Mouse (Mus musculus): Measurements from ENCODE around the gene Defb33.

Gene Defb33

GRCm38 (mm10) chr8:20892369-20892768 lies at the start of gene Defb33:
TSS of gene Defb33 (plus strand) at chr8:20892669.
- no peak for DNase-seq (ENCODE audit: low spot score in 2 of 2)

- no peak for DNase-seq (ENCODE audit: low spot score in 2 of 2)
These were observed 17.9 kb upstream of the Defb33 start for GRCm38 (mm10) chr8:20874608-20875007.

- no peak for DNase-seq (ENCODE audit: low spot score in 2 of 2)
These were observed 10.1 kb downstream of the Defb33 start, which contains the start of gene Gm15056 for GRCm38 (mm10) chr8:20902527-20902926. TSS of gene Gm15056 (minus strand) at chr8:20902627.

- no peak for DNase-seq (ENCODE audit: low spot score in 2 of 2)
These were observed 14.7 kb downstream of the Defb33 start for GRCm38 (mm10) chr8:20907119-20907518.

GRCm38 (mm10) chr8:20908256-20908655 lies 15.8 kb downstream of the Defb33 start:
- DNase-seq (ENCODE audit: low spot score in 2 of 2): no peak

- no peak for DNase-seq (ENCODE audit: low spot score in 2 of 2)
These were observed 19.8 kb downstream of the Defb33 start for GRCm38 (mm10) chr8:20912288-20912687.

- no peak for DNase-seq (ENCODE audit: low spot score in 2 of 2)
These were observed 29.5 kb downstream of the Defb33 start, which contains the start of gene Gm6040 for GRCm38 (mm10) chr8:20921971-20922370. TSS of gene Gm6040 (minus strand) at chr8:20922071.

- no peak for DNase-seq (ENCODE audit: low spot score in 2 of 2)
These were observed 52.1 kb downstream of the Defb33 start, which contains the start of gene AY761185 for GRCm38 (mm10) chr8:20944610-20945009. TSS of gene AY761185 (minus strand) at chr8:20944710.

All from spleen, postnatal 4 days (tissue).